Mouse (Mus musculus): ENCODE results near the gene Atr.
"Not testable (repeated sequence)": the region's sequence is repeated elsewhere in the genome, so short reads cannot be mapped to it uniquely, and the experiment has no call there.

Gene Atr

GRCm38 (mm10) chr9:95856004-95856403 is 1.4 kb upstream of the Atr start:
- CTCF ChIA-PET = interaction anchor here in 3 of 4 experiments (0.5 to 1.4 kb wide), 7 partner anchors 11 to 1247 kb away, joined by 3 to 4 read pairs (median 3); partner anchors contain the start of gene Pls1 (in 1 of the 3)
- POLR2A ChIA-PET = interaction anchor here in 2 of 4 experiments (1.1 to 5.0 kb wide), 9 partner anchors 10 to 354 kb away, joined by 3 to 49 read pairs (median 3); partner anchors contain the start of genes Gk5 (in 2 of the 2) and Pls1 (in 2 of the 2)

- POLR2A ChIA-PET = interaction anchor here in 3 of 4 experiments (0.7 to 5.0 kb wide), 12 partner anchors 13 to 346 kb away, joined by 3 to 49 read pairs (median 4); partner anchors contain the start of genes Gk5 (in 1 of the 3), Pls1 (in 1 of the 3) and U2surp (in 1 of the 3)
- CTCF ChIA-PET = no interaction called here
Observed at GRCm38 (mm10) chr9:95858027-95858570, 702 bp downstream of the Atr start.

- POLR2A ChIA-PET = no interaction called here
- CTCF ChIA-PET = no interaction called here
Observed at GRCm38 (mm10) chr9:95878246-95878645, 20.8 kb downstream of the Atr start.

GRCm38 (mm10) chr9:95882751-95883150 is 25.4 kb downstream of the Atr start:
- POLR2A ChIA-PET = interaction anchor here in 2 of 4 experiments (0.6 to 1.6 kb wide), 2 partner anchors 12 to 181 kb away, joined by 3 to 4 read pairs; no protein-coding TSS in a partner anchor

GRCm38 (mm10) chr9:95897392-95897791 is 40.0 kb downstream of the Atr start:
- ChIA-PET POLR2A (interaction anchor here in 1 of 4 experiments (1.5 kb wide), 1 partner anchor 10 kb away, joined by 3 read pairs; no protein-coding TSS in a partner anchor), CTCF (no interaction called here)

More at GRCm38 (mm10) chr9:95882751-95883150, 25.4 kb downstream of the Atr start:
- CTCF ChIA-PET = no interaction called here

GRCm38 (mm10) chr9:95932855-95933254 is 75.5 kb downstream of the Atr start:
- ChIA-PET POLR2A (interaction anchor here in 2 of 4 experiments (0.9 to 1.1 kb wide), 3 partner anchors 21 to 25 kb away, joined by 3 to 6 read pairs (median 4); partner anchors contain the start of gene Xrn1 (in 2 of the 2)), CTCF (interaction anchor here (0.5 to 1.2 kb wide), 5 partner anchors 18 to 906 kb away, joined by 3 to 4 read pairs (median 3); no protein-coding TSS in a partner anchor)

- POLR2A ChIA-PET = interaction anchor here in 2 of 4 experiments (0.6 to 2.0 kb wide), 16 partner anchors 8 to 442 kb away, joined by 3 to 16 read pairs (median 5); partner anchors contain the start of gene U2surp (in 2 of the 2)
- CTCF ChIA-PET = no interaction called here
Observed at GRCm38 (mm10) chr9:95953658-95954057, 96.3 kb downstream of the Atr start.

GRCm38 (mm10) chr9:95954226-95954584 is 96.8 kb downstream of the Atr start:
- ChIA-PET POLR2A (interaction anchor here (0.6 to 2.0 kb wide), 40 partner anchors 8 to 935 kb away, joined by 3 to 21 read pairs (median 4); partner anchors contain the start of genes Gk5 (in 4 of the 4), U2surp (in 2 of the 4), Pls1 (in 1 of the 4) and Tfdp2 (in 1 of the 4)), CTCF (no interaction called here)

- CTCF ChIA-PET = interaction anchor here in 1 of 4 experiments (0.7 kb wide), 1 partner anchor 245 kb away, joined by 3 read pairs; no protein-coding TSS in a partner anchor
- POLR2A ChIA-PET = interaction anchor here (0.6 to 2.0 kb wide), 48 partner anchors 8 to 934 kb away, joined by 3 to 21 read pairs (median 4); partner anchors contain the start of genes Gk5 (in 4 of the 4), Tfdp2 (in 2 of the 4), U2surp (in 2 of the 4) and Pls1 (in 1 of the 4)
Observed at GRCm38 (mm10) chr9:95954585-95955461, 97.4 kb downstream of the Atr start, which contains the start of gene Xrn1. Xrn1 (plus strand) TSS chr9:95954760.

- ChIA-PET POLR2A (interaction anchor here in 3 of 4 experiments (0.7 to 2.6 kb wide), 9 partner anchors 12 to 1153 kb away, joined by 3 to 8 read pairs (median 4); partner anchors contain the start of genes Gk5 (in 3 of the 3) and Slc25a36 (in 1 of the 3)), CTCF (no interaction called here)
Observed at GRCm38 (mm10) chr9:95957611-95958010, 100.2 kb downstream of the Atr start.

- POLR2A ChIA-PET = interaction anchor here in 3 of 4 experiments (0.9 to 2.6 kb wide), 10 partner anchors 11 to 205 kb away, joined by 3 to 8 read pairs (median 4); partner anchors contain the start of gene Gk5 (in 3 of the 3)
- CTCF ChIA-PET = no interaction called here
Observed at GRCm38 (mm10) chr9:95958041-95958730, 100.8 kb downstream of the Atr start.

GRCm38 (mm10) chr9:95958731-95959105 is 101.3 kb downstream of the Atr start:
- CTCF ChIA-PET = not testable (repeated sequence)
- POLR2A ChIA-PET = interaction anchor here in 3 of 4 experiments (0.9 to 2.6 kb wide), 8 partner anchors 11 to 205 kb away, joined by 3 to 8 read pairs (median 4); partner anchors contain the start of gene Gk5 (in 3 of the 3)

GRCm38 (mm10) chr9:95959246-95959645 is 101.8 kb downstream of the Atr start:
- POLR2A ChIA-PET = interaction anchor here in 2 of 4 experiments (0.9 to 2.6 kb wide), 7 partner anchors 10 to 204 kb away, joined by 3 to 8 read pairs (median 4); partner anchors contain the start of gene Gk5 (in 2 of the 2)
- CTCF ChIA-PET = no interaction called here

GRCm38 (mm10) chr9:95959732-95960428 is 102.5 kb downstream of the Atr start:
- POLR2A ChIA-PET = interaction anchor here in 1 of 4 experiments (1.4 to 2.4 kb wide), 3 partner anchors 10 to 159 kb away, joined by 4 to 7 read pairs (median 4); partner anchors contain the start of gene Gk5

GRCm38 (mm10) chr9:95961058-95961457 is 103.7 kb downstream of the Atr start:
- POLR2A ChIA-PET = interaction anchor here in 2 of 4 experiments (1.4 to 1.6 kb wide), 3 partner anchors 9 to 158 kb away, joined by 3 to 4 read pairs (median 4); partner anchors contain the start of gene Gk5 (in 1 of the 2)
- CTCF ChIA-PET = no interaction called here

More at GRCm38 (mm10) chr9:95959732-95960428, 102.5 kb downstream of the Atr start:
- CTCF ChIA-PET = no interaction called here

GRCm38 (mm10) chr9:95964037-95964436 is 106.6 kb downstream of the Atr start:
- ChIA-PET CTCF (no interaction called here), POLR2A (interaction anchor here in 3 of 4 experiments (1.7 to 3.2 kb wide), 3 partner anchors 9 kb away, joined by 5 to 16 read pairs (median 7); partner anchors contain the start of gene Xrn1 (in 3 of the 3))

- ChIA-PET CTCF (no interaction called here), POLR2A (interaction anchor here in 1 of 4 experiments (0.6 kb wide), 1 partner anchor 63 kb away, joined by 3 read pairs; no protein-coding TSS in a partner anchor)
Observed at GRCm38 (mm10) chr9:95978279-95978678, 120.9 kb downstream of the Atr start.
